Mouse (Mus musculus) kidney, adult 8-10 months (tissue): ENCODE measurements around the gene Smtn.

ENCODE experiments used
- DNase-seq, 2 experiments: peaks; one replicate each; pipeline ENCODE4 v3.0.0; 2022

Smtn gene

DNA sequence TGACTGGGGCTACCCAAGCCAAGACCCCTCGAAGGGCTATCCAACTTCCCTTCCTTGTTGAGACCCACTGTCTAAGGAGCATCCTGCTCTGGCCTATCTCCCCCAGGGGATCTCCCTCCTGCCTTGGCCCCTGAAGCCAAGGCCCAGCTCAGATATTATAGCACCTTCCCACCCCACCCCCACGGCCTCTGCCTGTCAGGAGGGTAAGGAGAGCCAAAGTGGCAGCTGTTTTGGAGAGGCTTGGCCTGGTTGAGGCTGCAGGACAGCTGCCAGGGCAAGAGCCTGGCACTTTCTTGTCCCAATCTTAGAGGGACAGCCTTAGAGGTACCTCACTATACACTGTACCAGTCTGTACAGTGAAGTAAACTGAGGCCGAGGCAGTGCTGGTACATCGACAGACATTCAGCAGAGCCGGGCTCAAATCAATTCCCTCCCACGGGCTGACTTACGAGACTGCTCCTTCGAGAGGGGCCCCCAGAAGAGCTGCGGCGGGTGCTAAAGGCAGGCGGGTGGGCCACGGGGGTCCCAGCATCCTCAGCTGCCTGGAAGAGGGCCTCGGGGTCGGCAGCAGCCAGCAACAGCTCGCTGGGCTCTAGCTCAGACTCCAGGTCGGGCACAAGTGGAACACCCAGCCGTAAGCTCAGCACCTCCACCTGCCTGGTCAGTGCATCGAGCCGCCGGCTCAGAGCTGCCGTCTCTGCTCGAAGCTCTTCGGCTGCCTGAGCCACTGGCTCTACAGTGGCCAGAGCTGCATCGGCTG lies 13.3 kb downstream of the Smtn start:
- DNase-seq = no peak

DNA sequence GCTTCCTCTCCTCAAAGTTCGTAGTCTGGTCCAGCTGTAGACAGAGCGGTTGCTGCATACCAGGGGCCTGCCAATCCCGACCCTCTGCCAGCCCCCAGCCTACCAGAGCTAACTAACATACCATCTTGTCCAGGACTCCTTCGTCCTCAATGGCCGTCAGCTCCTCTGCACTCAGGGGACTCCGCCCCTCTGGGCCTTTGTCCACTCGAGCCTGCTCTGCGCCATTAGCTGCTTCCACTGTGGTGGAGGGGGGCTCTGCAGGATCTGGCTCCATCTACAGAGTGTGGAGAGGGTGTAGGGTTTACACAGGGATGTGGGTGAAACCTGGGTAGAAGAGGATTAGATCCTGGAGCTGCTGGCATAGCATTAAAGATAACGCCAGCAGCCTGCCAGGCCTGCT lies 14.2 kb downstream of the Smtn start:
- DNase-seq = no peak

DNA sequence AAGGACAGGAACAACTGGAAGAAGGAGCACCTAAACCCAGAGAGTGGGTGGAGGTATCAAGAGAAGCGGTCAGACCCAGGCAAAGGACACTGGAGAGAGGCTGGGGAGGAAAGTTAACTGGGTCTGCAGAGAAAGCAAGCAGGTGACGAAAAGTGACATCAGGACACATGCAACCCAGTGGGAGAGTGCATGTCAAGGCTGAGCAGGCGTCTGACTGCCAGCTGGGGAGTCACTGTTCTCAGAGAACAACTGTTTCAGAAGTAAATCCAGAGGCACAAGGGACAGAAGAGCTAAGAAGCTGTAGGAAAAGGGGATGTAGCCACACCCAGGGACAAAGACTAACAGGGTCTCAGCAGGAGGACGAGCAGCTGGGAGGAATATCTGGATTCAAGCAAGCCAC lies 14.9 kb downstream of the Smtn start:
- no peak for DNase-seq

DNA sequence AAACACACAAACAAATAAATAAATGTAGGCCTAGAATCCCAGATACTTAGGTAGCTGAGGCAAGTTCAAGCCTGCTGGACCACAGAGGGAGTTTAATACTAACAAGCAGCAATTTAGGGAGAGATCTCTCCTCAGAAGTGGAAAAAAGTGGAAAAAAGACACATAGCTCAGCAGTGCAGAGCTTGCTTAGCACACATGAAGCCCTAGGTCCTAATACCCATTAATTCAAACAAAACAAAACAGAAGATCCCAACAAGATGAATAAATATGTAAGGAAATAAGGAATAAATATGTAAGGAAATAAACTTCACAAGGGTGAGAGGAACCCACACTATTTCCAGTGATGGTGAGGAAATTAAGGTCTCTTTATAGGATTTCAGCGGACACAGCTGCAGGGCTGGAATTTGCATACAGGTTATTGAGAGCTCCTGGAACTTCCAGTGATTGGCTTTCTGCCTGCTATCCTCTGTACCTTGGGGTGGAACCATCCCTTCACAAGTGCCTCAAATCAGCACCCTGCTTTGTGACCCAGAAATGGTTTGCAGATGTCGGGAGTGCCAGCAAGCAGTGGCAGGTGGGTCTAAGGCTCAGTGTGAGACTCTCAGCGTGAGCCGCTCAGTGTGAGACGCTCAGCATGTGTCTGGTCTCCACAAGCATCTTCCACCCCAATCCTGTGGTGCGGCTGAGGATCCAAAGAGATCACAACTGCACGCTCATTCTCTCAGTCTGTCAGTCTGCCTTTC lies 16.4 kb downstream of the Smtn start:
- DNase-seq = no peak

DNA sequence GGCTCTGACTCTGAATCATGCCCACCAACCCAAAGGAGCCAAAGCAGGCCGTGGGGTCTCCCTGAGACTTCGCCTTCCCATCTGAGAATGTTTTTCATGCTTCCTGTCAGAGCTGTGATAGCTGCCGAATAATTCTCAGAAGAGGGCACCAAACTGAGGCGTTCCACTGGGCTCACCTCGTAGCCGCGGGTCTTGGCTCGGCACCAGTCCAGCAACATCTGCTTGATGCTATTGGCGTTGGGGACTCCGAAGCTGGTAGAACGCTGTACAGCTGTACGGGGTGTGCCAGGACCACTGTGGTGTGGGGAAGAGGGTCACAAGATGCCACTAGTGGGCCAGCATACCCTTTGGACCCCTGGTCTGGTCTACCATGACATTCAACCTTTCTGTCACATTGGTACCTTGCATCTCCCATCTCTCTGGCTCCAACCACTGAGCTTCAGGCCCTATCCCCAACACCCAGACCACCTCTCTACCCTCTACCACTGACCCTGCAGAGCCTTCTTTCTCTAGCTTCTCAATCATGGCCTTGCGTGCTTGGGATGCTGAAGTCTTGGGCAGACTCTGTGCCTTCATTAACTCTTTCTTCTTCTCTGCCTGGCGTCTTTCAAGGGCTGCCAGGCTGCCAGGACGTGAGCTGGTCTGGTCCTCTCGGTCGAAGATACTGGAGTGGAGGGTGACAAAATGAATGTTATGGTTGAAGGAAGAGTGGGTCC lies 18.0 kb downstream of the Smtn start:
- no peak for DNase-seq

DNA sequence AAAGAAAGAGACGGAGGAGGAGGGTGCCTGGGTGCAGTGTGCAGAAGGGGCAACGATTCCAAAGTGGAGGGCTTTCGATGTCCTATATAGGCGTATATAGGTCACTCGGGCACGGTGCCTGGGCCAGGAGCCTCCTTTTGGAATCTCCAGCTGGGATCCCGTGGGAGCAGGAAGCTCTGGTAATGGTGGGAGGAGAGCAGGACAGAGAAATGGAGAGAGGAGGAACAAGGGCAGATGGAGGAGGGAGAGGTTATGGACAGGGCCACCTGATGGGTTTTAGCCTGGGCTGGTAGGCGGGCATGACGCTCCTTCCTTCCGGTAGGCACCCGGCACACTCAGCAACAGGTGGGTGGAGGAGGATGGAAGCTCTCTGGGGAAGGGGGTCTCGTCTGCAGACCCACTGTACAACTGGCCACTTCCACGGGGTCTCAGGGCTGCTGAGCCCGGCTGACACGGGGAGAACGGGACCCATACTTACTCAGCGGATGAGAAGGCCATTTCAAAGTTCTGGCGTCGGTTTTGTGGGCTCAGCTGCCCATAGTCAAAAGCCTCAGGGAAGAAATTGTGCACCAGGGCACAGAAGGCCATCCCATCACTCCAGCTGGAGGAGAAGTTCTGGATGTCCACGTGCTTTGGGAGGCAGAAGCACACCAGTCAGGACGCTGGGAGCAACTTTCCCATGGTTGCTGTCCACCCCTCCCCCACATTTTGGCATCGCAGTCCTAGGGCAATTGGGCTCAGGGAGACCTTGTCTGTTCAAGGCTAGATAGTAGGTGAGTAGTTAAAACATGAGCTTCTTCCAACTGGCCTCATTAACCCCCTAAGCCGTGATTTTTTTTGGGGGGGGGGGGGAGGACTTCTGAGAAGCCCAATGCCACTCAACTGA lies 18.8 kb downstream of the Smtn start:
- DNase-seq = no peak

DNA sequence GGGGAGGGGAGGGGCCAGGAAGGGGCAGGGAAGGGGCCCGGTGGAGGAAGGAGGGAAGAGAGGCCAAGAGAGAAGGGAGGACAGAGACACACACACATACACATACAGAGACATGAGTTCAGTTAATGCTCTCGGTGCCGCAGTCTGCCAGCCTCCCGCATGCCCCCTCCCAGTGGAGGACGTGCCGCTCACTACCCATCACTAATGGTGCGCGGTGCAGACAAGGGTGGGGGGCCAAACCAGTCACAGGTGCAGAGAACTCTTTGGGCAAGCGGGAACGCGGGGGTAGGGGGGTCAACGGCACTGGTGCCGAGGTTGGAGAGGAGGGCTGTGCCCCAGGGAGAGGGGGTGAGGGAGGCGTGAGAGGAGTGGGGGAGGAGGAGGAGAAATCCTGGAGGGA lies 19.5 kb downstream of the Smtn start:
- DNase-seq = no peak

DNA sequence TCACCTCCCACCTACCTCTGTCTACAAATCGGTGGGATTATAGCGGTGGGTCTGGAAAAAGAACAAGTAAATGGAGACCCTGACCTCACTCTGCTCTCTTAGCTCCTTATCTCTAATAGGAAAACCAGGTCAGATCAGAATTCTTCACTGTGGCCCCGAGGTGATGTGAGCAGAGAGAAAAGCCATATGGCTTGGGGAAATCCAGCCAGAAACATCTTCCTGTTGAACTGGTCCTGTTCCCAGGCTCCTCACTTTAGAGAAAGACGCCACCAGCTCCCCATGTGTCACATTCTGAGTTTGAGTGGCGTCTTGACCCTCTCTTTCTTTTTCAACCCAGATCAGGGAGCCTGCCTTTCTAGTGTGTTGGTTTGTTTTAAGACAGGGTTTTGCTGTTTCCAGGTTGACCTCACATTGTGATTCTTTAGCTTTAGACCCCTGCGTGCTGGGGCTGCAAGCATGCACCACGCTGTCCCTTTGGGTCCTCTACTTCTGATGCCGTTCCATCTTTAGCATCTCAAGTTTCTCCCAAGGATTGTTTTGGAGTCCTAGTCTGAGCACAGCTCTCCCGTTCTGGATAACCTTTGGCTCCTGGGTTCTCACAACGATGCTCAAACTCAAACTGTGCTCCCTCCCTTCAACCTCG lies 20.5 kb downstream of the Smtn start:
- DNase-seq = no peak

DNA sequence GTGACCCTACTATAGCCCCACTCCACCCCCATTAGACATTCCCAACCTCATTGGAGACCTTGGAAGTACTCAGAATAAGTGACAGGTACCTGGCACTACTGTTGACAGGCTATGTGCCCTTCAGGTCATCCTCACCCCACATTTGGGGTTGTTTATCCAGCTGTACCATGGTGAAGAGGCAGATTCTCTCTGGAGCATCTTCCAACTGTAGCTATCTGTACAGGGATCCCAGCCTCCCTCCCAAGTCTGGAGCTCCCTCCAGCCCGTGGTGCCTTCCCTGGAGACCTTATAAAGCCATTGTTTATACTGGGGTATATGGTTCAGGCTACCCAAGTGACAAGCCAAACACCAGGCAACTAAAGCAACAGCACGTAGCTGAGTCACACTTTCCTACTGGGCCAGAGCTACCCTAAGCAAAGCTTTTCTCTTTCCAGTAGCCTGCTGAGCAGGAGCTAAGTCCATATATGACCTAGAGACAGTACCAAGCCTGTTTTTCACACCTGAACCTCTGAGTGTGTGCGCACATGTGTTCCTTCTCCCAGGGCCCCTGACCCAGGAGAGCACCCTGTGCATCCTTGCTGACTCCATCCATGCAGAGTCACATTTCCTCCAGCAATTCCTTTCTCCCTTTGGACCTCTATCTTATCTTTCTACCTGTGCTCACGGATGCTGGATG lies 21.2 kb downstream of the Smtn start:
- DNase-seq = no peak

DNA sequence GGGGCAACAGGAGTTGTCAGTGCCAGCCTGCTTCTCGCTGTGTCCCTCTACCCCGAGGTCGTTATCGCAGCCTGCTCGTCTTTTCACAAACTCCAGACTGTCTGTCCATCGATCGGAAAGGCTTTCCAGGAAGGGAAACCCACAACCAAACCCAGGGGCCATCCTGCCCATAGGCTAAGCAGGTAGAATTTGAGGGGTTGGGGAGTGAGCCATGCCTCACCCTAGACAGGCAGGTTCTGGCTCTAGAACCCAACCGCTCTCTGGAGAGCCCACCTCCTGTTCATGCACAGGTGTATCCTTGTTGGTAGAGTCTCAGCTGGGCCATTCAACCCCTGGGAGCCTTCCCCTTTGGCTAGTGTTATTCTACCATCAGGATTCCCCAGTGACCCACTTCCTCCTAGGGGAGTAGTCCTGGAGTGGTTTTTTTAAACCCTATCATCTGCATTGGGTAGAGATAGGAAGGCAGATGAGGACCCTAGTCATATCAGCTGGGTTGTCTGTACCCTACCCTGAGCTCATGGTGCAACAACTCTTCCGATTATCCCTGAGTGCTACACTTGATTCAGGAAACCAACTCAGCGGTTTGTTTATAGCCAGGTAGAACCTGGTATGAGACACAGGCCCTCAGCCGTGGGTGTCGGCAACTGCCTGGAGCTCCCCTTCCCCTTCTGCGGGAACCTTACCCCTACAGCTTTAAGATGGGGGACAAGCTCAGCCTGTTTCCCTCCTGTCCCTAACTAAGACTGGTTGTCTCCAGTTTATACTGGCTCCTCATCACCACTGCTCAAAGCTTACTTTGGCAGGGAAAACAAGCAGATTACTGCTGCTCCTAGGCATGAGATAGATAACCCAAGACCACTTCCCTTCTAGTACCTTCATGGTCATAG lies 22.3 kb downstream of the Smtn start:
- DNase-seq = no peak

DNA sequence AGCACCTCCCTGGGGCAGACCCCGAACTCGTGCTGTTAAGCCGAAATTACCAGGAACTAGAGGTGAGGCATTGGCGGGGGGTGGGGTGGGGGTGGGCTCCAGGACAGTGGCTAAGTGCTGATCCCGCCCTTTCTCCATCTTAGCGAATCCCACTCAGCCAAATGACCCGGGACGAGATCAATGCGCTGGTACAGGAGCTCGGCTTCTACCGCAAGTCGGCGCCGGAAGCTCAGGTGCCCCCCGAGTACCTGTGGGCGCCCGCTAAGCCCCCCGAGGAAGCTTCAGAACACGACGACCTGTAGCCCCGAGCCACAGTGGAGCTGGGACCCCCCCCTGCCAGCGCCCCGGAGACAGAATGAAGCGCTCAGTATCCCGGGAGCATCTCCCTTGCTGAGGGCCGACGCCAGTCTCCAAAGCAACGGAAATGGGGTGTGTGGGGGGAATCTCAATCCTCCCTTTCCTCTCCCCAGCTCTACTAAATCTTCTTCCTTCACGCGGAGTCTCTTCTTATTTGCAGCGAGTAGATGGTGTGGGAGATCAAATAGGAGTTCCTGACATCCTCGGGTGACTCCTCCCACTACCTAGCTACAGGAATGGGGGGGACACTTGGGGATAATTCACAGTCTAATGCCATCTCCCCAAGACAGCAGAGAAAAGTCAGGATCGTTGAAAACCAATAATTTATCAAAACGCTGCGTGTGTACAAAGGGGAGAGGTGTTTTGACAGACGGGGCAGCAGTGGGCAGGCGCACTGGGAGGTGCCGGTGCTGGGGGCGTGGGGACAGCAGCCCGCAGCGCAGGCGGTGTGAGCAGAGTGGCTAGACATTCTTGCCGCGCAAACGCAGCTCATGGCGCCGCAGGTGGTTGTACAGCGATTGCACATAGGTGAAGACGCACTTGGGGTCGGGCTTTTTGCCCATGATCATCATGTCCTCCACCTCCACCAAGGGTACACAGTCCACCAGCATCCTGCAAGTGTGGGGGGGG lies 23.3 kb downstream of the Smtn start:
- peak in 1 of 2 experiments; percentile 48 for DNase-seq

DNA sequence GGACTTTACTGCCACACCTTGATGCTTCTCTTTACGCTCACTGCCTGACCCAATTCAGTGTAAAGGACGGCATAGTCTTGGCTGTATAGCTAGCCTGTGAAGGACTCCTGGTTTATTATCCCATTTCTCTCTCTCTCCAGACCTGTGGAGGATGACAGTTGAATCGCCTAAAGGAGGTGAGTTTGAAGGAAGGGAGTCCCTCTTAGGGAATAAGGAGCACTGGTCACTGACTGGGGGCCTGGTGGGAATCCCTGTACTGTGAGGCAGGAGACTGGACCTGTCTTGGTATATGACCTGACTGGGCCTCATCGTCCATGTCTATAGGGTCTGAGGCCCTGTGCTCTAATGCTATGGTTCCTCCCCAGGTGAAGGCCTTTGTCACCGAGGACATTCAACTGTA lies 24.3 kb downstream of the Smtn start:
- DNase-seq = no peak

DNA sequence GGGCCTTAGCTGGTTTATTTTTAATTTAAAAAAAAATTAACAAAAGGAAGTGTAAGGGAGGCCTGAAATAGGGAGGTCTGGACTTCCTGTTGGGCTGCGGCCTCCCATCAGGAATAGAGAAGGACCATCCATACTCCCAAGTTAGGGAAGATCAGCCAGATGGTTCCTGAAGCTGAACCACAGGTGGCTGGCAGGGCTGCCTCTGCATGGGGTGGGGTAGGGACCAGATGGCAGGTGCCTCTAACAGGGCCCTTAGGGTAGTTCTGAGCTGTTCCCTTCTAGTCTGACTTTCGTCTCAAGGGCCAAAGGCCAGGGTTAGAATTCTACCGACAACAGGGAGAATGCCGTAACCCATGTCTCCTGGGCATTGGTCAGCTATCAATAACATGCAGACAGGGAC lies 24.8 kb downstream of the Smtn start:
- no peak for DNase-seq

DNA sequence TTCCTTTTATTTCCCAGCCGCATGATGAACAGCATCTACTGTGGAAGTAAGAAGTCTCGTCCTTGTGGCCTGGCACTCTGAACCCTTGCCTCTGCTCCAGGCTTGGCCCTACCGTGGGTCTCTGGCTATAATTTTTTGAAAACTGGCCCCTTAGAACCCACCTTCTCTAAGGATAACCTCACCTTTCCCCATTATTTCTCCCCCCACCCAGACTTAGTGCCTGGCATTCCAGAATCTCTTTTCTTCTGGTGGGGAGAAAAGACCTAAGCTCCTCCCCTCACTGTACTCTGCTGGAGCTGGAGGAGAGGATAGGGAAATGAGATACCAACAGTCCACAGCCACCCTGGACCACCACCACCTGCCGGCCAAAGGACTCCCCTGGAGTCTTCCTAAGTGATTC lies 25.2 kb downstream of the Smtn start:
- no peak for DNase-seq

DNA sequence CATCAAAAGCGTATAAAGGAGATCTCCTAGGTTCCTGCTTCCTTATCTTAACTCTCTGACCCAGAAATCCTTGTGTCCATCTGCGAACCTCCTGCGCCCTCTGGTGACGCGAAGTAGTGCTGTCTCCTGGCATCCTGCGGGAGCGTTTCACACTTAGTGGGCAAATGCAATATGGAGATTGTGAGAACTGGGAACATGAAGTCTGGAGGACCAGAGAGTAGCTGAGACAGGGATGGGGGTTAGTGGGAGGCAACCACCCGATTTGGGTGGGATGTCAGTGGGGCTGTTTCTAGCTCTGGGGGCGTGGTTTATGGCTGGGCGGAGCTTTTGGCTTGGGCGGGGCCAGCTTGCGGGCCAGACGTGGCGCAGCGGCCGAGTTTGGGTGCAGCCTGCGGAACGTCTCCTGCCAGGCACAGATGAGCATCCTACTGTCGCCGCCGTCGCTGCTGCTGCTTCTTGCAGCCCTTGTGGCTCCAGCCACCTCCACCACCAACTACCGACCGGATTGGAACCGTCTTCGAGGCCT lies 25.8 kb downstream of the Smtn start, which contains the start of gene Selenom:
TSS of gene Selenom (plus strand) at position 156 of the 526 bp plus-strand sequence.
- DNase-seq = peak; percentile 87 to 92

DNA sequence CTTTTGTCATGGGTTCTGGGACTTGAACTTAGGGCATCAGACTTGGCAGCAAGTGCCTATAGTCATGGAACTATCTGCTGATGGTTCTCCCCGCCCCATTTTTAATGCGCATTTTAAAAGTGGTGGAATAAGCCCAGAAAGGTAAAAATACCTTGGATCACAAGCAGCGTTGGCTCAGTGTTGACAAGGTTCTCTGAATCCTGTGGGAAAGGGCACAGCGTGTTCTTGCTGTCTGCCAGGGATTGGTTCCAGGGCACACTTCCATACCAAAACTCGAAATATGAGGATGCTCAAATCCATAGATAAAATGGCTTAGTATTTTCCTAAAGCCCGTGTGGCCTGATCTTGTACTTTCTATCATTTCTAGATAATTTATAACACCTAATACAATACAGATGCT lies 27.1 kb downstream of the Smtn start:
- DNase-seq = no peak

DNA sequence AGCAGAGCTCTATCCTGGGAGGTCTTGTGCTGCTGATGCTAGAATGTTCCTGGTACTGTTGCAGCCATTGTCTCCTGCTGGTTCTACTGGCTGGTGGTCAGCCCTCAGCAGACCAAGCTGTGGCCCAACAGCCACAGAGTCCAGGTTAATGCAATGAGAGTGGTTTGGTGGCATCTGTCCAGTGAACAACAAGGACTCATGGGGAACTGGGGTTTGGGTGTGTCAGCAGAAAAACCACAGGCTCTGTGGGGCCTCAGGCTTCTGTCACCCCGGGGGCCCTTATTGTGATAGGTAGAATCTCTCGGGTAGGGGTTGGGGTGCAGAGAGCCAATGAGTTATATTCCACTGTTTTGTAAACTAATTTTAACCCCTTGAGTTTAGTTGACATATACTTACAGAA lies 30.1 kb downstream of the Smtn start:
- DNase-seq = no peak

DNA sequence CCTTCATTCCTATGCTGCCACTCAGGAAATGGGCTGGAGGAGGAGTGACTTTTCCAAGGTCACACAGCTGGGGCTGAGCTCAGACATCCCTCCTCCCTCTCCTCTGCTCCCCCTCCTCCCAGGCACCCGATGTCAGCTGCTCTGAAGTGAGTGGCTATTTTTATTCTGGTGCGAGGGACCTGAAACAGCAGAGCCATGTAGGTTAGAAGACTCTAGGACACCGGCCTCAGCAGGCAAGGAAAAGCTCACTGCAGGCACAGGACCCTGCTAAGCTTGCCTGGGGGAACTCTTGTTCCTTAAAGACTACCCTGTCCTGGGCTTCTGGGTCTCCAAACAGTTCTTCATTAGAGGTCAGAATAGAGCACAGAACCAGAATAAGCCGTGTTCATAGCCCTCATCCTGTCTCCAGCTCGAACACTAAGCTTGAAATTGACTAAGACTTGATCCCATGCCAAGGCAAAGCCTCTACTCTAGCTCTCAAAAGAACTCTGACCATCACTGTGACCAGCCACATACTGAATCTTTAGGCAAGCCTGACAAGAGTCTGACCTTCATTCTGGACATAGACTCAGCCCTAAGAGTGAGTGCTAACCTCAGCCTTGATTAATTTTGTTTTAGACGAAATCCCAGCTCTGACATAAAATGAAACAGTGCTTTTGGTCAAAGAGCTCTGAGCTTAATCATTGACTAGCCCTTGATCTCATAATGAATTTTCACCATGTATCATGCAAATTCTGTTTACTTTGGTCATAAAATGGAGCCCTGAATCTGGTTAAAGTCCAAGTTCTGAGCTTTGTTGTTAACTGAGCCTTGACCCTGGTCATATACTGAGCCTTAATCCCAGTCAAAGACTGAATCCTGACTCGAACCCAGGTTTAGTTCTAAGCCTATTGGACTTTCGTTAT lies 31.0 kb downstream of the Smtn start:
- peak; percentile 52 to 71 for DNase-seq
